ENCODE assay signal across 30 mouse cellular contexts in the genomic region with DNA sequence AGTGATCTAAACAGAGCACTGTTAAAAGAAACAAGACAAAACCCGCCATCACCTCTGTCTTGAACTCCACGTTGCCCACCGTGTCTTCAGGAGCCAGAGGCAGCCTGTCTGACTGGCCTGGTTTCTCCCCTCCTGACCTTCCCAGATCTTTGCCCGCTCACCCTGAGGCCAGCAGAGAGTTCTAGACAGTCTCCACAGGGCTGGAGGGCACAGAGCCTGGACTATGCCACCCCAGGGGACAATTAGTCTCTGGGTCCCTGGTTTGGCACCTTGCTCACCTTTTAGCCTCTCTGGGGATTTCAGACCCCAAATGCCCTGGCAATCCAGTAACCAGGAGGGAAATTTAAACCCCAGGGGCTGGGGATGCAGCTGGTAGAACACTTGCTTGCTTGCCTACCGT. TPM values are rescaled to one million over a fixed set of nuclear protein-coding genes. Genes with fewer than 3 reads are reported as not detected.
A peak's percentile ranks its signal among the peaks of the same experiment; 100 is the strongest.
DNase-seq lines count a peak whose midpoint lies in the region; ATAC-seq and TF ChIP-seq lines count a peak whose summit lies in the region.
"Had no signal": no experiment of that assay in that cellular context is flagged by ENCODE, and none has a peak within 500 bp of the region (broad histone marks: within the 10 kb centered on the region; RNA-seq: fewer than 3 reads in every experiment).

No protein-coding gene starts in this region.

- H3K4me1 ChIP-seq in kidney, adult 2 months (ENCODE audit: control insufficient read depth, insufficient read depth, low read length) = no peaks in the 10 kb centered on the region; the same call in 1 of the 2 replicates
- H3K4me1 ChIP-seq in kidney, embryonic 15.5 days = peaks cover 7% of the 10 kb centered on the region; the same call in 1 of the 2 replicates
- peaks cover 21% of the 10 kb centered on the region for H3K4me1 ChIP-seq in intestine, embryonic 15.5 days (replicated peaks)
- peaks cover 36% of the 10 kb centered on the region for H3K4me1 ChIP-seq in liver, embryonic 15.5 days (replicated peaks)
- H3K4me1 ChIP-seq: embryonic facial prominence, embryonic 15.5 days; stomach, embryonic 15.5 days had no signal

- no peak for TF ChIP-seq POLR2A in kidney, adult 2 months (IDR thresholded peaks at IDR 0.05; ENCODE audit: low read depth, low read length)

- no peaks in the 10 kb centered on the region; the same call in 1 of the 2 replicates for H3K9me3 ChIP-seq in kidney, embryonic 15.5 days (replicated peaks)
- H3K9me3 ChIP-seq in intestine, embryonic 15.5 days = no peaks in the 10 kb centered on the region
- no peaks in the 10 kb centered on the region for H3K9me3 ChIP-seq in liver, embryonic 15.5 days (replicated peaks)
- H3K9me3 ChIP-seq: embryonic facial prominence, embryonic 10.5 days; embryonic facial prominence, embryonic 15.5 days; forebrain, embryonic 12.5 days; hindbrain, embryonic 10.5 days; hindbrain, embryonic 15.5 days; limb, embryonic 10.5 days; limb, embryonic 15.5 days; stomach, embryonic 15.5 days had no signal

- peak overlapping the region; percentile 87 for H3K27ac ChIP-seq in kidney, adult 2 months (ENCODE audit: insufficient read depth, low read depth, low read length)
- no peak overlapping the region for H3K27ac ChIP-seq in kidney, embryonic 15.5 days
- 0 out of 2 replicates have a peak overlapping the region, but pooled peaks have one; percentile 32 for H3K27ac ChIP-seq in intestine, embryonic 15.5 days
- H3K27ac ChIP-seq in liver, embryonic 15.5 days (replicated peaks) = peak overlapping the region; percentile 75
- H3K27ac ChIP-seq: embryonic facial prominence, embryonic 10.5 days; embryonic facial prominence, embryonic 15.5 days; forebrain, embryonic 12.5 days; hindbrain, embryonic 10.5 days; hindbrain, embryonic 15.5 days; limb, embryonic 10.5 days; limb, embryonic 15.5 days; stomach, embryonic 15.5 days had no signal

- H3K36me3 ChIP-seq in kidney, adult 2 months (ENCODE audit: control insufficient read depth, insufficient read depth, low read length) = no peaks in the 10 kb centered on the region
- no peaks in the 10 kb centered on the region for H3K36me3 ChIP-seq in kidney, embryonic 15.5 days
- no peaks in the 10 kb centered on the region for H3K36me3 ChIP-seq in intestine, embryonic 15.5 days
- H3K36me3 ChIP-seq in liver, embryonic 15.5 days (replicated peaks) = no peaks in the 10 kb centered on the region
- H3K36me3 ChIP-seq: embryonic facial prominence, embryonic 10.5 days; embryonic facial prominence, embryonic 15.5 days; forebrain, embryonic 12.5 days; hindbrain, embryonic 10.5 days; hindbrain, embryonic 15.5 days; limb, embryonic 10.5 days; limb, embryonic 15.5 days; stomach, embryonic 15.5 days had no signal

- no peak overlapping the region for H3K4me2 ChIP-seq in kidney, embryonic 15.5 days
- 0 out of 2 replicates have a peak overlapping the region, but pooled peaks have one; percentile 14 for H3K4me2 ChIP-seq in intestine, embryonic 15.5 days (replicated peaks)
- peak overlapping the region; percentile 7; the same call in 1 of the 2 replicates for H3K4me2 ChIP-seq in liver, embryonic 15.5 days
- H3K4me2 ChIP-seq: embryonic facial prominence, embryonic 15.5 days; forebrain, embryonic 12.5 days; hindbrain, embryonic 15.5 days; limb, embryonic 15.5 days; midbrain, embryonic 11.5 days; stomach, embryonic 15.5 days had no signal

- peak overlapping the region; percentile 37; the same call in 1 of the 2 replicates for H3K4me3 ChIP-seq in kidney, adult 2 months (ENCODE audit: insufficient read depth, low read depth, low read length)
- H3K4me3 ChIP-seq in kidney, embryonic 15.5 days (replicated peaks) = no peak overlapping the region
- no peak overlapping the region for H3K4me3 ChIP-seq in intestine, embryonic 15.5 days (replicated peaks)
- H3K4me3 ChIP-seq in liver, embryonic 15.5 days (replicated peaks) = no peak overlapping the region
- H3K4me3 ChIP-seq: embryonic facial prominence, embryonic 10.5 days; embryonic facial prominence, embryonic 15.5 days; forebrain, embryonic 12.5 days; hindbrain, embryonic 10.5 days; hindbrain, embryonic 15.5 days; limb, embryonic 10.5 days; limb, embryonic 15.5 days; stomach, embryonic 15.5 days had no signal

- H3K27me3 ChIP-seq in kidney, adult 2 months (replicated peaks; ENCODE audit: control insufficient read depth, insufficient read depth, low read length) = no peaks in the 10 kb centered on the region
- peaks cover 21% of the 10 kb centered on the region; the same call in 1 of the 2 replicates for H3K27me3 ChIP-seq in kidney, embryonic 15.5 days
- H3K27me3 ChIP-seq in intestine, embryonic 15.5 days (replicated peaks) = no peaks in the 10 kb centered on the region
- no peaks in the 10 kb centered on the region for H3K27me3 ChIP-seq in liver, embryonic 15.5 days
- H3K27me3 ChIP-seq: embryonic facial prominence, embryonic 15.5 days; hindbrain, embryonic 15.5 days; stomach, embryonic 15.5 days had no signal

- peak; percentile 66 for DNase-seq in kidney, adult 2 months
- DNase-seq in kidney, postnatal 14 days = peak; percentile 48
- no peak for DNase-seq in neural tube, embryonic 10.5 days (ENCODE audit: extremely low spot score, low spot score)
- DNase-seq in urinary bladder, adult 2 months (ENCODE audit: low spot score) = no peak
- no peak for DNase-seq in right cerebral cortex, postnatal 10 days (ENCODE audit: low spot score in 2 of 2)
- DNase-seq: adrenal gland, postnatal 14 days; cerebellum, adult 18-20 months; cerebellum, postnatal 10 days; forebrain, postnatal 0 days; heart, postnatal 14 days; layer of hippocampus, adult 9-11 months; lung, postnatal 36 days; right cerebral cortex, postnatal 14 days had no signal

- WGBS in kidney, adult 2 months = 57% methylated on average over 5 of the region's 5 CpGs
- 84% methylated on average over 5 of the region's 5 CpGs for WGBS in kidney, embryonic 15.5 days
- WGBS in intestine, embryonic 15.5 days = 76% methylated on average over 5 of the region's 5 CpGs
- 67% methylated on average over 5 of the region's 5 CpGs for WGBS in liver, embryonic 15.5 days (ENCODE audit: insufficient replicate concordance)

- no peak for TF ChIP-seq CTCF in kidney, adult 2 months (conservative IDR thresholded peaks at IDR 0.05; ENCODE audit: insufficient read depth, insufficient read length, low read depth, low read length)

- no peak overlapping the region for H3K9ac ChIP-seq in kidney, embryonic 15.5 days
- 0 out of 2 replicates have a peak overlapping the region, but pooled peaks have one; percentile 13 for H3K9ac ChIP-seq in intestine, embryonic 15.5 days
- H3K9ac ChIP-seq in liver, embryonic 15.5 days = no peak overlapping the region
- H3K9ac ChIP-seq: embryonic facial prominence, embryonic 15.5 days; forebrain, embryonic 12.5 days; forebrain, postnatal 0 days; hindbrain, embryonic 15.5 days; limb, embryonic 15.5 days; stomach, embryonic 15.5 days had no signal

- no peak for ATAC-seq in kidney, embryonic 15.5 days (replicated peaks; ENCODE audit: low FRiP score)
- ATAC-seq in intestine, embryonic 15.5 days = no peak
- ATAC-seq in liver, embryonic 15.5 days (ENCODE audit: insufficient read depth) = no peak
- ATAC-seq: forebrain, postnatal 0 days; inflammation-experienced regulatory T-cells, adult 6 months; Patski had no signal

RNA-seq across cellular contexts. Expression of a gene that starts 30.8 kb away (rescaled TPM):
- 354 and 376 TPM in 2 replicates for polyA plus RNA-seq in kidney, adult 2 months (2012; rRNA removed)
- 18.6 and 19.4 TPM in 2 replicates for polyA plus RNA-seq in kidney, embryonic 15.5 days (2015; fragmentation: Nextera tagmentation; extraction: Ambion mirVana)
- polyA plus RNA-seq in intestine, embryonic 15.5 days (2015; fragmentation: Nextera tagmentation; extraction: Ambion mirVana) = 85.1 and 85.9 TPM in 2 replicates
- 17.0 and 19.0 TPM in 2 replicates for polyA plus RNA-seq in liver, embryonic 15.5 days (2015; fragmentation: Nextera tagmentation; extraction: Ambion mirVana)
- polyA plus RNA-seq in urinary bladder, adult 2 months (2012; rRNA removed) = 0.22 and 0.51 TPM in 2 replicates
- polyA plus RNA-seq: embryonic facial prominence, embryonic 10.5 days; embryonic facial prominence, embryonic 15.5 days; forebrain, embryonic 12.5 days; forebrain, postnatal 0 days; heart, embryonic 14.5 days; hindbrain, embryonic 10.5 days; inflammation-experienced regulatory T-cells, adult 6 months; limb, embryonic 10.5 days; lung, embryonic 16.5 days; midbrain, embryonic 11.5 days; neural tube, embryonic 14.5 days had no signal

RNA-seq across cellular contexts. Expression of a gene that starts 45.3 kb away (rescaled TPM):
- 3.6 and 4.6 TPM in 2 replicates for polyA plus RNA-seq in kidney, adult 2 months (2012; rRNA removed)
- 31.2 and 34.9 TPM in 2 replicates for polyA plus RNA-seq in kidney, embryonic 15.5 days (2015; fragmentation: Nextera tagmentation; extraction: Ambion mirVana)
- 0.35 and 0.39 TPM in 2 replicates for polyA plus RNA-seq in intestine, embryonic 15.5 days (2015; fragmentation: Nextera tagmentation; extraction: Ambion mirVana)
- not detected in 2 replicates for polyA plus RNA-seq in liver, embryonic 15.5 days (2015; fragmentation: Nextera tagmentation; extraction: Ambion mirVana)
- polyA plus RNA-seq in urinary bladder, adult 2 months (2012; rRNA removed) = not detected in 2 replicates
- polyA plus RNA-seq: embryonic facial prominence, embryonic 10.5 days; forebrain, embryonic 12.5 days; heart, embryonic 14.5 days; hindbrain, embryonic 10.5 days; inflammation-experienced regulatory T-cells, adult 6 months; limb, embryonic 10.5 days; lung, embryonic 16.5 days; midbrain, embryonic 11.5 days; Patski had no signal

Comparison
In these comparisons a context has a peak if more than half of its experiments do, and no peak if none do; other contexts are left out.
1. DNase-seq: peak in kidney, adult 2 months (single experiment) and kidney, postnatal 14 days (single experiment); none in neural tube, embryonic 10.5 days (single experiment), urinary bladder, adult 2 months (single experiment) and right cerebral cortex, postnatal 10 days (0 of 2).
2. RNA of a gene that starts 30.8 kb away (polyA plus RNA-seq): 354 to 376 TPM in kidney, adult 2 months, 85.1 to 85.9 TPM in intestine, embryonic 15.5 days, 18.6 to 19.4 TPM in kidney, embryonic 15.5 days and 17.0 to 19.0 TPM in liver, embryonic 15.5 days; 0.22 to 0.51 TPM in urinary bladder, adult 2 months; every median in the first group is over 10 times any median in the second.